ENCODE assay signal across 7 mouse cellular contexts in genomic region chr14:25567245-25567644, GRCm38 (mm10).
DNase-seq lines count a peak whose midpoint lies in the region; ATAC-seq lines count a peak whose summit lies in the region.

No protein-coding gene starts in this region.

- peak; percentile 42 to 54; a peak in 2 of 4 replicates for ATAC-seq in hematopoietic stem cell, adult 5-6 weeks (replicated peaks in 1 of 2; ENCODE audit: insufficient read depth in 1 of 2, low FRiP score in 2 of 2, low TSS enrichment in 1 of 2, low read depth in 1 of 2, poor library complexity in 2 of 2, severe bottlenecking in 2 of 2)
- no peak for ATAC-seq in liver, embryonic 16.5 days (ENCODE audit: low read depth)

- no peak overlapping the region for H3K4me3 ChIP-seq in liver, embryonic 16.5 days (ENCODE audit: low read depth, low read length)

- DNase-seq in ovary, postnatal 36 days (ENCODE audit: low spot score), result peak; percentile 70
- no peak for DNase-seq in ovary, postnatal 10 days (ENCODE audit: low spot score)
- peak; percentile 30 for DNase-seq in adipocyte (ENCODE audit: low spot score)
- peak; percentile 71 to 72 for DNase-seq in cerebellum, postnatal 36 days
- DNase-seq in spleen, adult 12 weeks (ENCODE audit: low spot score), result peak; percentile 52

- H3K4me2 ChIP-seq in liver, embryonic 16.5 days (ENCODE audit: low read depth, low read length), result no peak overlapping the region

- H3K9ac ChIP-seq in liver, embryonic 16.5 days (ENCODE audit: low read depth, low read length), result no peak overlapping the region

- H3K27me3 ChIP-seq in liver, embryonic 16.5 days (ENCODE audit: control insufficient read depth, insufficient read depth, low read depth, low read length), result no peaks in the 10 kb centered on the region

- H3K27ac ChIP-seq in liver, embryonic 16.5 days (ENCODE audit: low read length), result peak overlapping the region; percentile 25; the same call in 1 of the 2 replicates

- H3K36me3 ChIP-seq in liver, embryonic 16.5 days (ENCODE audit: control insufficient read depth, insufficient read depth), result peaks cover 12% of the 10 kb centered on the region; the same call in 1 of the 2 replicates

- H3K9me3 ChIP-seq in liver, embryonic 16.5 days (replicated peaks; ENCODE audit: control insufficient read depth, low read length), result no peaks in the 10 kb centered on the region

- WGBS in liver, embryonic 16.5 days (ENCODE audit: insufficient replicate concordance), result 27% methylated on average over 3 of the region's 3 CpGs

- H3K4me1 ChIP-seq in liver, embryonic 16.5 days (ENCODE audit: control insufficient read depth, low read depth, low read length), result peaks cover 14% of the 10 kb centered on the region
